Mouse (Mus musculus): ENCODE measurements around the gene Tsc22d2.

GRCm38 (mm10) chr3:58372066-58372904, 42.2 kb upstream of the Tsc22d2 start:
- TF ChIP-seq CTCF (IDR thresholded peaks at IDR 0.05; ENCODE audit: insufficient read depth, low read length) (no peak), POLR2A (IDR thresholded peaks at IDR 0.05; ENCODE audit: borderline replicate concordance, extremely low read depth, low read depth, low read length) (peak; percentile 62; the same call in 1 of the 2 replicates)
